Mouse (Mus musculus) left cerebral cortex, postnatal 4 days (tissue): ENCODE results near the gene Cys1. TPM values are rescaled to one million over a fixed set of nuclear protein-coding genes. Genes with fewer than 3 reads are reported as not detected.
A peak's percentile ranks its signal among the peaks of the same experiment; 100 is the strongest.
"Not testable (repeated sequence)": the region's sequence is repeated elsewhere in the genome, so short reads cannot be mapped to it uniquely, and the experiment has no call there.

Experiments
- DNase-seq: peaks from one replicate; pipeline ENCODE4 v3.0.0-alpha.2; 2022
- intact Hi-C: fragments of 180-260 bp; cut with DNase I; formaldehyde crosslinking; loops from one replicate; pipeline ENCODE4 v1.15.1; 2025
- total RNA-seq, 2 experiments: library from RNA; stranded (reverse); gene quantifications; 2 replicates each; pipeline ENCODE4 v1.2.3; 2021

Gene Cys1
- total RNA-seq, 2 experiments from 2014 or later = 8.4 to 8.5 TPM

DNA sequence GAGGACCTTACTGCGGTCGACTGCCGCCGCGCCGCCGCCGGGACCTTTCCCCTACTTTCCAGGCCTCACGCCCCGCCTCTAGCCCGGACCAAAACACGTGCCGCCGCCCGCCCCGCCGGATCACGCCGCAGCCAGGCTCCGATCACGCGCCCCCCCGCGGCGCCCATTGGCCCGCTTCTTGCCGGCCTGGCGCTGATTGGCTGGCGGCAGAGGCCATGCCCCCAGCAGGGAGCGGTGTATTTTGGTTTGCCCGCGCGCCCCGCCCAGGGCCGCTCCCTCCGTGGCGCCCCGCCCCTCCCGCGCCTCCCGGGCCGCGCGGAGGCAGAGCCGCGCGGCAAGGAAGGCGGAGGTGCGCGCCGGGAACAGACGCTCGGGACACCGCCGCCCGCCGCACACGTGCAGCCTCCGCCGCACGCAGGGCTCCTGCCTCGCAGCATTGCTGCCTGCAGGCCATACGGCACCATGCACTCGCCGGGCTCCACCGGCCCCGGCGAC is 30.5 kb downstream of the Cys1 start, which contains the start of gene Klf11:
Gene Klf11, plus strand, starts transcription at position 212 of the 495 bp plus-strand sequence.
- DNase-seq = peak; percentile 98
- intact Hi-C loops = no loop called here

DNA sequence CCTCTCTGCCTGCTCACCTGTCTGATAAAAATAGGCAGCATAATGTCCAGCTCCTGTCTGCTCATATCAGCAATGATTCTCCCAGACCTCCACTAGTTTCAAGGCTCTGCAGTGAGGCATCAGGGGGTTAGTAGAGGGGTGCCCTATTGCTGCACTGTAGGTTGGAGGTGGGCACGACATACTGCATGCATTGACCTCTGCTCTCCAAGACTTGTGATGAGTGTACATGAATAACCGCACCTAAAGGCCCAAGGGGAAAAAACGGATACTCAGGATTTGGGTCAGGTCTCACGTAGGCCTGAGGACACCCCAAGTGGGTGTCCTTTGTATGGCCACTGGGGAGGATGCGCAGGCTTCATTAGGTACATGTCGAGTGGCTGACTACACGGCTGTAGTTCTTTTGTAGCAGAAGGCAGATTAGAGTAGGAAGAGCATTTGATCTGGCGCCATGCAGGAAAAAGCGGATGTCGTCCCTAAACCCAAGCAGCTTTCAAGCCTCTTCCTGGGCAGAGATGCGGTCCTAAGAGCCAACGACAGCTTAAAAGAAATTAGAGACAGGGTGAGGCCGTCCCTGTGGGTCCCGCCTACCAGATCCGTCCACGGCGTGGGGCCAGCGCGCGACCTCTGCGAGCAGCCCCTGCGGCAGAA is 31.1 kb downstream of the Cys1 start:
- no peak for DNase-seq
- intact Hi-C loops = no loop called here

- no peak for DNase-seq
- intact Hi-C loops = no loop called here
Measured at GRCm38 (mm10) chr12:24648094-24648493, 33.5 kb downstream of the Cys1 start.

DNA sequence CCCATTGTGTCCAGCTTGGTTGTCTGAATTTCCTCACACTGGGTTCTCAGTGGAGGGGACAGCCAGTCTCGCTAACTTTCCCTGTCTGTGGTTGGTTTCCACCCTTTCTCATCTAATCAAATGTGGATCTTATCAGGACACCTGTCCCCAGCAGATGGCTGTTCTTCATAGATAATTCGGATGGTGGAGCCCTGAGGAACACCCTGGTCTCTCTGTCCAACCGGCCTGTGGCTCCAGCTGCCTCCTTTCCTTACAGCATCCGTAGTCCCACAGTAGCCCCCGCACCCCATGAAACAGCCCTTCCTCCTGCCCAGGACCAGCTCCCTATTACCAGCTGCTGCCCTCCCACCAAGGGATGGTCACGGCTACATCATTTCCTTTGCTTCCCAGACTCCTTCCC is 35.7 kb downstream of the Cys1 start:
- intact Hi-C loops = no loop called here
- DNase-seq = no peak

DNA sequence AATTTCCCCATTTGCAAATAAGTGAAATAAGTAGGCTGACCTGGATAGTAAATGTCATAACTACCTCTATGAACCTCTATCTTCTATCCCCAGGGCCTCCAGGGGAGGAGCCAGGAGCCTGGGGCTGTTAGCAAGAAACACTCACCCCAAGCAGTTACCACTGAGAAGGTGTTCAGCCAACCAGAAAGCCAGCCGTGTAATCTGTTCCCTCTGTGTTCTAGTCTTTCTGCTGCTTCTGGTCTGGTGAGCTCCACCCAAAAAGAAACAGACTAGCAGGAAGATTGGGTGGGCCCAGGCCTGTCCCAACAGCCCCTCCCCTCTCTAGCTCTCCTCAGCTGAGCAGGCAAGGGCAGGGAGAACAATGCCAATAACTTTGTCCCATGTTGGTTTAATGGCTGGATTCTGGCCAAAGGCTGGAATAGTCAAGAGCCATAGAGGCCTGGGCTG is 37.5 kb downstream of the Cys1 start:
- DNase-seq = no peak
- intact Hi-C loops = no loop called here

DNA sequence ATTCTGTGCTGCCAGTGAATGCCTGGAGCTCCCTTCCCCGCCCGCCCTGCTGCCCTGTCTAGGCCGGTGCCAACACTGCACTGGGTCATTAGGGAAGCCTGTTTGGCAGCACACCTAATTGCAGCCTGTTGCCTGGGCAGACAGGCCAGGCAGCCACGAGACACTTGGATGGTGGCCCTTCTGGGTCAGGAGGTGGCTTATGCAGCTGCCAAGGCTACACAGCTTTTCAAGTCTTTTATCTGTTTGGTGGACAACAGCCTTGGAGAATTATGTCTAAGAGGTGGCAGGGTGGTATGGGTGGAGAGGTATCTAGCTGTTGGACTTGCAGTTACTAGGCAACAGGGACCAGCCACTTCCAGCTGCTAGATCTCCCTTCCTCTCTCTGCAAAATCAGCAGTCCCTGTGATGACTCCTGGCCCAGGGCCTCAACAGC is 39.2 kb downstream of the Cys1 start:
- DNase-seq = peak; percentile 97
- intact Hi-C loops = no loop called here

DNA sequence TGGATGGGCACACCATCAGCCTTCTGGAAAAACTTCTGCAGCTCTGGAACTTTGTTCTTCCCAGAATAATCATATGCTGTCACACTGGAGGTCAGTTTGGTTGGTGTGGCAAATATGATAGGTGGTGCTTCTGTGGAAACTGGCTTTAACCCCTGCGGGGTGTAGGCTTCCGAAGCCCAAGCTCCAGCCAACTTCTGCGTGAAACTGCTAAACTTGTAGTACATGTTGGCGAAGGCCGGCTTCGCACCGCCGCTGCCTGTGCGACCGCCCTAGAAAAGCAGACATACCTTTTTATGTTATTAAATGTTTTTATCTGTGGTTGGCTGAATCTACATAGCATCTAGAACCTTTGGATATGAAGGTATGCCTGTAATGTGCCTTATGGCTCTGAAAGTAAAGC is 42.8 kb downstream of the Cys1 start:
- intact Hi-C loops, DNase-seq: not testable (repeated sequence)

DNA sequence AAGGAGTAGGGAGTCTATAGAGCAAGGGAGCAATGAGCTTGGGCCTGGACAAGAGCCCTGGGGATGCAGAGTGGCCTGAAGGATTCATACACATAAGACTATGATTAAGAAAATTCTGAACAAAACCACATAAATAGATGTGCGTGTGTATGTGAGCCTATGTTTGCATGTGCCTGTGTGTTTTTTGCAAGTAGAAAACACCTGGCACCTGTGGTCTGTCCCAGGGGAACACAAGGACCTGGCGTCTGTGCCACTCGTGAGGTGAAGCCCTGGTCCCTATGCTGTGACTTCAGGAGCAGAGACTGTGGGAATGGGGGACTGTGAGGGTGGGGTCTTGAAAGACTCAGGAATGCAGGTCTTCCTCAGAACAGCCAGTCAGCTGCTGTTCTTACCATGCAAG is 47.0 kb downstream of the Cys1 start:
- DNase-seq = no peak
- intact Hi-C loops = no loop called here

DNA sequence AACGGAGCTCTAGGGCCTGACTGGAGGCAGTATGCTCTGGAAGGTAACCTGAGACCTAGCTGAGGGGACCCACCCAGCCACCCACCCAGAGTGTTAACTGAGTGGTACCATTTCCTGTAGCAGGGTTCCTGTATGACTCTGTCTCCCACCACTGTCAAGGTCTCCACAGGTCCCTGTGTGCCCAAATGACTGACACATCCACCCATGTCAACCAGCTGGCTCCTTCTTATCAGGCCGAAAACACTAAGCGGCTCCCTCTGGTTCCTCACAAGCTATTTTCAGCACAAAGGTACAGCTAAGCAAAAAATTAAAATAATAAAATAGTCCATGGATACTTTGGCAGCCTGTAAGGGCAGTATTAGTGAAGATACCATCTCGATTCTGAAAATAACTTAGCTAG is 47.4 kb downstream of the Cys1 start:
- no peak for DNase-seq
- intact Hi-C loops = no loop called here

DNA sequence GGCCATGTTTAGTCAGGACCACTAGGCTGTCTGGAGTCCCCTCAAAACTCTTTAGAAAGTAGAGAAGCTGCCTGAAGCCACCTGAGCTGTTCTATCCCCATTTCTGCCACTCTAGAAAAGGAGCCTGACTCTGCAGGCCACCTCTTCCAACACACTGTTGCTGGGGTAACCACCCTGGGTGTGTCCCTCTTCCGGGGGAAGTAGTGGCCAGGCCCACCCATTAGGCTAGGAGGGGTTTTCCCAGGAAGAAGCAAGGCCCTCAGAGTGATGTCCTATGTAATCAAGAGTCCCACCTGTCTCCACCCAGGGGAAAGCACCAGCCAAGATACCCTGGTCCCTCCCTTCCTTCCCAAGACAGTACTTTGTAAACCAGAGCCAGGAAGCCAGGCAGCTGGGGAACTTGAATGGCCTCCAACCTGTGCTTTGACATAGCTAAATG is 47.8 kb downstream of the Cys1 start:
- intact Hi-C loops = no loop called here
- DNase-seq = no peak

DNA sequence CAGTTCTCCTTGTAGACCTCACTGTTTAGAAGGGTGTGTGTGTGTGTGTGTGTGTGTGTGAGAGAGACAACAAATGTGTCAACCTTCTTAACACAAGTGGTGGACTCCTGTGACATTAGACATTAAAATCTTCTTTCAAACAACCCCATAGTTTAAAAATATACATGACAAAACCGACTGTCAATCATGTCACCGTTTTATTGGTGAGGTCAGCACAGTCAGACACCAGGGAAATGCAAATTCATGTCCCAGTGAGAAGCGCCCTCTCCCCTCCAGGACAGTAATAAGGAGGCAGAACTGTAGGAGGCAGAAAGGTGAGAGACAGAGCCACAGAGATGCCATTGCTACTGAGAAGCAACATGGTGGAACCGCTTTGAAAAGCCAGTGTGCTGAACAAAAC is 49.2 kb downstream of the Cys1 start:
- intact Hi-C loops = no loop called here
- no peak for DNase-seq

GRCm38 (mm10) chr12:24630220-24630619 is 51.4 kb downstream of the Cys1 start:
- intact Hi-C loops = no loop called here

DNA sequence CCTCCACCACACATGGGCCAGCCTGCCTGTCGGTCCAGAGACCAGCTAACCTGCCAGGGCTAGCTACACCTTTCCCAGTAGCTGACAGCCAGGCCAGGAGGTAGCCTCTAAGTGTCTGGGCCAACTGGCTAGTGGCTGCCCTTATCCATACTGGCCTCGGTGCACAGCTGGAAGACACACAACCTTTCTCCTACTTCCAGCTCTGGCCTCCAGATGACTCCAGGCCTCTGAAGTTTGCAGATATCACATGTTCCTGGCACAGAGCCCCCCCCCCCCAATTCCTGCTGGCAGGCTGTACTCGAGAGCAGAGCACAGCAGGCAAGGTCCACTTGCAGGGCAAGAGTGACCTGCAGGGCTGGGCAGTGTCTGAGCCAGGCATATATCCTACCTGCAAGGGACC is 54.4 kb downstream of the Cys1 start:
- intact Hi-C loops = loop anchor here (5.0 kb wide), 1 partner anchor 50 kb away; no protein-coding TSS in a partner anchor

More at GRCm38 (mm10) chr12:24630220-24630619, 51.4 kb downstream of the Cys1 start:
- no peak for DNase-seq

DNA sequence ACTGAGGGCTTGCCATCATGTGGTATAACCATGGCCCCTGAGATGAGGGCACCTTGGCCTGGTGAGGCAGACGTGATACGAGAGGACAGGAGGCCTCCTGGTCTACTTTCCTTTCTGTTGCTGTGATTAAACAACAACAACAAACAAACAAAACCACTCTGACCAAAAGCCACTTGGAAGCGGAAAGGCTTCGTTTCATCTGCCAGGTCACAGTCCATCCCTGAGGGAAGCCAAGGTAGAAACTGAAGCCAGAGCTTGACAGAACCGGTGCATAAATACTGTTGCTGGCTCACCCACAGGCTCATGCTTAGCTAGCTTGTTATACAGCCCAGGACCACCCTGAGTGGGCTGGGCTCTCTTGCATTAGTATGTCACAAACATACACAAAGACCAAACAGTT is 55.2 kb downstream of the Cys1 start:
- intact Hi-C loops = loop anchor here (5.0 kb wide), 1 partner anchor 49 kb away; no protein-coding TSS in a partner anchor
- no peak for DNase-seq

More for the DNA sequence above, 54.4 kb downstream of the Cys1 start:
- no peak for DNase-seq

DNA sequence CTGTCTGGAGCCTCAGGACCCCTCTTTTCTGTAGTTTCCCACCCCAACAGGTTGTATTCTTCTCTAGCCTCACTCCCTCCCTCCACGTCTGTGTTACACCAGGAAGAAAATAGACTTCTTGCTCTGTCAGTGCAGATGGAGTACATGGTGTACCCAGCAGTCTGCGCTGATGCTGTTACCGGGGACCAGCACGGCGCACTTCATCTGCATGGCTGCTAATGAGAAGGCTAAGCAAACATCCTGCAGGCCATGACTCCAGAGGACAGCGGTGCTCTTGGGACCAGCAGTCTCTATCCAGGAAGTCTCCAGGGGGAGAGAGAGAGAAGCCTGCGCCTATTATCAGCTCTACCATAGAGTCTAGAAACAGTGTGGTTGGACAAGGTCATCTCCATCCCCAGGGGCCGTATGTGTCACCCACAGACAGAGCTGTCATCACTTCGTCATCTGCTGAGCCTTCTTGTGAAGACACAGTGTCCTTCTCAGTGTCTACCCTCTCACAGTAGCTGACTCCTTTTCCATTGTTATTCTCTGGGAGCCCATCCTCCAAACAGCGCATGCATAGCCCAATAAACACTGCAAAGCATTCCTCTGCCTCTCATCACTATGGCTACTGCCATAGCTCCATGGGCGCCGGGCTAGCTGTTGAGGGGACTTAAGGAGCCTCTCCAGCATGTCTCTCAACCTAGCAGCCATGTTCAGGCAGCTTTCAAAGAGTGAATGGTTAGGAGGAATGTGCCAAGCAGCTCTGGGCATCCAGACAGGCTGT is 57.9 kb downstream of the Cys1 start:
- intact Hi-C loops = no loop called here
- peak; percentile 31 for DNase-seq

GRCm38 (mm10) chr12:24619436-24619835 is 62.2 kb downstream of the Cys1 start:
- no peak for DNase-seq
- intact Hi-C loops = no loop called here

Other genes starting within 250 kb of the Cys1 start
- gene Taf1b, start 183.5 kb downstream of the Cys1 start, total RNA-seq = 10 to 100 TPM; 38.3 to 41.6 TPM
- 1 to 10 TPM; 3.2 to 3.7 TPM for gene Grhl1, start 109.5 kb downstream of the Cys1 start, total RNA-seq
- gene Klf11, start 30.5 kb downstream of the Cys1 start, total RNA-seq = 10 to 100 TPM; 23.4 to 24.8 TPM
- gene Rrm2, start 26.4 kb upstream of the Cys1 start, total RNA-seq = 10 to 100 TPM; 26.0 to 29.3 TPM
- 10 to 100 TPM; 58.4 to 62.0 TPM for gene Mboat2, start 149.1 kb upstream of the Cys1 start, total RNA-seq